Mouse (Mus musculus): ENCODE measurements around the gene Sfta2. TPM values are rescaled to one million over a fixed set of nuclear protein-coding genes. Genes with fewer than 3 reads are reported as not detected.

The Sfta2 gene
- polyA plus RNA-seq (2014; fragmentation: Nextera tagmentation; extraction: Ambion mirVana) = not detected in 2 replicates

DNA sequence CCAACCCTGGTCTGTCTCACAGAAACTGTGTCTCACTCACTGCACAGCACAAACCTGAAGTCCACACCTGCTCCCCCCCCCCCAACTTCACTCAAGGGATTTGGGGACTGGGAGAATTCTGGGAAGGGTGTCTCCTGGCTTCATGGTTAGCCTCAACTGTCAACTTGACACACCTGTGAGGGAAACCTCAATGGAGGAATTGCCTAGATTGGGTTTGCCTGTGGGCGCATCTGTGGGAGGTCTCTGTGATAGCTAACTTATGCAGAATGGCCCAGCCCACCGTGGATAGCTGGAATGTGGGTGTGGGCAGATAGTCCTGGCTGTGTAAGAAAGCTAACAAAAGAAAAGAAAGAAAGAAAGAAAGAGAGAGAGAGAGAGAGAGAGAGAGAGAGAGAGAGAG, at the start of gene Sfta2:
Gene Sfta2, plus strand, starts transcription at position 301 of the 400 bp plus-strand sequence.
- WGBS = 59% methylated on average over 2 of the region's 2 CpGs
- H3K9me3 ChIP-seq (ENCODE audit: control insufficient read depth, low read length) = no peaks in the 10 kb centered on the region
- H3K36me3 ChIP-seq (ENCODE audit: control insufficient read depth, insufficient read depth, low read length) = no peaks in the 10 kb centered on the region
- H3K9ac ChIP-seq (ENCODE audit: low read length) = no peak within 1 kb of the TSS
- DNase-seq (ENCODE audit: low spot score) (no peak), ATAC-seq (replicated peaks; ENCODE audit: low FRiP score) (no peak)
- H3K27ac ChIP-seq (ENCODE audit: low read depth, low read length) = no peak within 1 kb of the TSS
- H3K4me1 ChIP-seq (replicated peaks; ENCODE audit: control insufficient read depth, insufficient read depth, low read length) = no peaks in the 10 kb centered on the region
- H3K4me2 ChIP-seq (ENCODE audit: low read depth, low read length, severe bottlenecking) = no peak within 1 kb of the TSS
- H3K4me3 ChIP-seq (ENCODE audit: low read depth, low read length) = no peak within 1 kb of the TSS
- no peaks in the 10 kb centered on the region for H3K27me3 ChIP-seq (ENCODE audit: control insufficient read depth, insufficient read depth, low read length)

DNA sequence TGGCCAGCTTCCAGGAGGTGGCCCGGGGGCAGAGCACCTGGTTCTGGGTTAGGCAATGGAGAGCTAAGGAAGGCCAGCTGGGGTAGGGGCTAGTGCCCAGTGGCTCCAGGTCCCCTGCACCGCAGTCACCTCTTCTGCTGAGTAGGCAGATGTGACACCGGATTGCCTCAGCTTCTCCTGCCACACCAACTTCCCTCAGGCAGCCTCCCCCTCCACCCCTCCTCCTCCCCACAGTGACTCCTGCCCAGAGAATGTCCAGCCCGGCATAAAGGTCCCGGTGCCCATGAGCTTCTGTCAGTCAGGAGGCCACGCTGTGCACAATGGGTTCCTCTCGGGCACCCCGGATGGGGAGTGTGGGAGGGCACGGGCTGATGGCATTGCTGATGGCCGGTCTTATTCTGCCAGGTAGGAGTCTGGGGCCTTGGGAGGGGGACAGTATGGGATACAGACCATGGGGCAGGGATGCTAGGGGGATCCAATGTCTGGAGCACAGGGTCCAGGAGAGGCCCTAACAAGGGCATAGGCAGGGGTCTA, 49.4 kb upstream of the Sfta2 start, which contains the start of gene Cdsn:
Gene Cdsn, plus strand, starts transcription at position 248 of the 534 bp plus-strand sequence.
- WGBS = 78% methylated on average over 8 of the region's 10 CpGs
- H3K27me3 ChIP-seq (ENCODE audit: control insufficient read depth, insufficient read depth, low read length) = no peaks in the 10 kb centered on the region
- no peak within 1 kb of the TSS for H3K4me2 ChIP-seq (ENCODE audit: low read depth, low read length, severe bottlenecking)
- no peak within 1 kb of the TSS for H3K27ac ChIP-seq (ENCODE audit: low read depth, low read length)
- H3K4me3 ChIP-seq (ENCODE audit: low read depth, low read length) = no peak within 1 kb of the TSS
- no peaks in the 10 kb centered on the region for H3K36me3 ChIP-seq (ENCODE audit: control insufficient read depth, insufficient read depth, low read length)
- ATAC-seq (replicated peaks; ENCODE audit: low FRiP score) (no peak), DNase-seq (ENCODE audit: low spot score) (no peak)
- H3K9ac ChIP-seq (ENCODE audit: low read length) = no peak within 1 kb of the TSS
- no peaks in the 10 kb centered on the region for H3K4me1 ChIP-seq (replicated peaks; ENCODE audit: control insufficient read depth, insufficient read depth, low read length)
- H3K9me3 ChIP-seq (ENCODE audit: control insufficient read depth, low read length) = no peaks in the 10 kb centered on the region

DNA sequence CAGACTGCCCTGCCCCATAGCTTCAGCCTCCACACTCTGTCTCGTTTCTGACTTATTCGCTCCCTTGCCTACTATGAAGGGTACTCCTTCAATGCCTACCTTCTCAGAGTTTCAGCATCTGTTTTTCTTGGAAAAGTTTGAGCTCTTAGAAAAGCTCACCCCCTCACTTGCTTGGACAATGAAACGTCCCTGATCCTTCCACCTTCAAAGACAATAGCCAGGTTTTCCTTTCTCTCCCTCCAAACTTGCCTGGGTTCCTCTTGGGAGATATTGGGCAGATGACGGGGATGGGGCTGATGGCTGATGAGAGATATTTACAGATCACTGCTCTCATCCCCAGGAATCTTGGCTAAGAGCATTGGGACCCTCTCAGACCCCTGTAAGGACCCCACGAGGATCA, 47.0 kb upstream of the Sfta2 start:
- H3K27me3 ChIP-seq (ENCODE audit: control insufficient read depth, insufficient read depth, low read length) = no peaks in the 10 kb centered on the region
- no peaks in the 10 kb centered on the region for H3K4me1 ChIP-seq (replicated peaks; ENCODE audit: control insufficient read depth, insufficient read depth, low read length)
- H3K36me3 ChIP-seq (ENCODE audit: control insufficient read depth, insufficient read depth, low read length) = no peaks in the 10 kb centered on the region
- 78% methylated on average over 5 of the region's 5 CpGs for WGBS
- no peak overlapping the region for H3K4me2 ChIP-seq (ENCODE audit: low read depth, low read length, severe bottlenecking)
- ATAC-seq (replicated peaks; ENCODE audit: low FRiP score) = no peak
- H3K4me3 ChIP-seq (ENCODE audit: low read depth, low read length) = no peak overlapping the region
- no peak for DNase-seq (ENCODE audit: low spot score)
- H3K9me3 ChIP-seq (ENCODE audit: control insufficient read depth, low read length) = no peaks in the 10 kb centered on the region
- H3K9ac ChIP-seq (ENCODE audit: low read length) = no peak overlapping the region
- no peak overlapping the region for H3K27ac ChIP-seq (ENCODE audit: low read depth, low read length)

DNA sequence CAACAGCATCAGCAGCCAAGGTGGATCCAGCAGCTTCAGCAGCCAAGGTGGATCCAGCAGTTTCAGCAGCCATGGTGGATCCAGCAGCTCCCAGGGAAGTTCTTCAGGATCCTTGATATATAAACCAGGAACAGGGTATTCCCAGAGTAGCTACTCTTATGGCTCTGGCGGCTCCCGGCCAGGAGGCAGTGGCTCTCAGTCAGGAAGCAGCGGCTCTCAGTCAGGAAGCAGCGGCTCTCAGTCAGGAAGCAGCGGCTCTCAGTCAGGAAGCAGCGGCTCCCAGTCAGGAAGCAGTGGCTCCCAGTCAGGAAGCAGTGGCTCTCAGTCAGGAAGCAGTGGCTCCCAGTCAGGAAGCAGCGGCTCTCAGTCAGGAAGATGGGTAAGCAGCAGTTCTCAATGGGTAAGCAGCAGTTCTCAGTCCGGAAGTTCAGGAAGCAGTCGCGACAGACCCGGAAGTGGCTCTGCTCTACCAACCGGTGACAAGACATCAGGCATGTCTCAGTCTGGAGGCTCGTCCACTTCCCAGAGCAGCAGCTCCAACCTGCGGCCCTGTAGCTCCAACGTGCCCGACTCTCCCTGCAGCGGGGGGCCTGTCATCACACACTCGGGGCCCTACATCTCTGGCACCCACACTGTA, 46.5 kb upstream of the Sfta2 start:
- 91% methylated on average over 18 of the region's 18 CpGs for WGBS

DNA sequence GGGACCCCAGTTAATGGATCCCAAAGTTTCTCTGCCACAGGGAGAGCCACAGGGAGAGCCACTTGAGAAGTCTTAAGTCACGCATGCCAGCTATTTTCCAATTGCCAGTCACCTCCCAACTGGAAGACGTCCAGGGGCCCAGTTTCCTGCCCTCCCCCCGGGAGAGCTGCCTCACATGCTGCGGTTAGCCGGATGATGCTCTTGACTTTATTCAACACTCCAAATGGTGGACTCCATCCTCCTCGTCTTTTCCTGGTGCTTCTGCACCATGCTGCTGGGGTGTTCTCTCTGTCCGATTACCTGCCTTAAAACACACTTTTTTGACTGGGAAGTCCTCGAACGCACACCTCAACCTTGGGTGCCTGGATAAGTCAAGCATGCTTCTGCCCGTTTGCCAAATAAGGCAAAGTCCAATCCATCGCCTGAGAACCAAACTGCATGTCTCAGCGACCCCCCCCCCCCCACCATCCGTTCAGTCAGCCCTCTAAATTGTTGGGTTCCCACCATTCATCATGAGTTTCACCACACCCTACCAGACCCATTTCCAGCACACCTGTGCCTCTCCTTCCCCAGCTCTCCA, 45.1 kb upstream of the Sfta2 start:
- 96% methylated on average over 12 of the region's 13 CpGs for WGBS
- Histone ChIP-seq H3K9ac (ENCODE audit: low read length) (no peak overlapping the region), H3K4me1 (replicated peaks; ENCODE audit: control insufficient read depth, insufficient read depth, low read length) (no peaks in the 10 kb centered on the region), H3K9me3 (ENCODE audit: control insufficient read depth, low read length) (no peaks in the 10 kb centered on the region), H3K27ac (ENCODE audit: low read depth, low read length) (no peak overlapping the region), H3K4me2 (ENCODE audit: low read depth, low read length, severe bottlenecking) (no peak overlapping the region), H3K4me3 (ENCODE audit: low read depth, low read length) (no peak overlapping the region), H3K36me3 (ENCODE audit: control insufficient read depth, insufficient read depth, low read length) (no peaks in the 10 kb centered on the region), H3K27me3 (ENCODE audit: control insufficient read depth, insufficient read depth, low read length) (no peaks in the 10 kb centered on the region)
- DNase-seq (ENCODE audit: low spot score) (no peak), ATAC-seq (replicated peaks; ENCODE audit: low FRiP score) (no peak)

More for the DNA sequence above, 46.5 kb upstream of the Sfta2 start:
- Histone ChIP-seq H3K27ac (ENCODE audit: low read depth, low read length) (no peak overlapping the region), H3K9me3 (ENCODE audit: control insufficient read depth, low read length) (no peaks in the 10 kb centered on the region), H3K36me3 (ENCODE audit: control insufficient read depth, insufficient read depth, low read length) (no peaks in the 10 kb centered on the region), H3K27me3 (ENCODE audit: control insufficient read depth, insufficient read depth, low read length) (no peaks in the 10 kb centered on the region), H3K4me2 (ENCODE audit: low read depth, low read length, severe bottlenecking) (no peak overlapping the region), H3K9ac (ENCODE audit: low read length) (no peak overlapping the region), H3K4me1 (replicated peaks; ENCODE audit: control insufficient read depth, insufficient read depth, low read length) (no peaks in the 10 kb centered on the region), H3K4me3 (ENCODE audit: low read depth, low read length) (no peak overlapping the region)
- ATAC-seq (replicated peaks; ENCODE audit: low FRiP score) = no peak
- DNase-seq (ENCODE audit: low spot score) = no peak

DNA sequence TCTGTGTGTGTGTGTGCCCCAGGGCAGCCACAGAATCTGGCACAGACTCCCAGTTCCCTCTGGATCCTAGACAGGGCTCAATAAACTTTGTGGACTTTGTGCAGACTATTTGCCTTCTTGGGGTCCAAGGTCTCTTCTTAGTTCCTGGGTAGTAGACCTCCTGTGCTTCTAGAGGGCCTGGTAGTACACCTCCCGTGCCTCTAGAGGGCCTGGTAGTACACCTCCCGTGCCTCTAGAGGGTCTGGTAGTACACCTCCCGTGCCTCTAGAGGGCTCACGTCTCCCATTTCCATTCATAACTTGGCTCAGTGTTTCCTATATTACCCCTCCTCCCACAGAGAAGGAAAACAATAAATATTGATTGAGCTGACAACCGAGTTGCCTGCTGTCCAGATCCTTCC, 44.5 kb upstream of the Sfta2 start:
- WGBS = 37% methylated on average over 5 of the region's 5 CpGs
- no peaks in the 10 kb centered on the region for H3K9me3 ChIP-seq (ENCODE audit: control insufficient read depth, low read length)
- H3K4me2 ChIP-seq (ENCODE audit: low read depth, low read length, severe bottlenecking) = no peak overlapping the region
- H3K27me3 ChIP-seq (ENCODE audit: control insufficient read depth, insufficient read depth, low read length) = no peaks in the 10 kb centered on the region
- H3K27ac ChIP-seq (ENCODE audit: low read depth, low read length) = no peak overlapping the region
- H3K9ac ChIP-seq (ENCODE audit: low read length) = no peak overlapping the region
- H3K4me1 ChIP-seq (replicated peaks; ENCODE audit: control insufficient read depth, insufficient read depth, low read length) = no peaks in the 10 kb centered on the region
- no peak overlapping the region for H3K4me3 ChIP-seq (ENCODE audit: low read depth, low read length)
- DNase-seq (ENCODE audit: low spot score) (no peak), ATAC-seq (replicated peaks; ENCODE audit: low FRiP score) (no peak)
- H3K36me3 ChIP-seq (ENCODE audit: control insufficient read depth, insufficient read depth, low read length) = no peaks in the 10 kb centered on the region

DNA sequence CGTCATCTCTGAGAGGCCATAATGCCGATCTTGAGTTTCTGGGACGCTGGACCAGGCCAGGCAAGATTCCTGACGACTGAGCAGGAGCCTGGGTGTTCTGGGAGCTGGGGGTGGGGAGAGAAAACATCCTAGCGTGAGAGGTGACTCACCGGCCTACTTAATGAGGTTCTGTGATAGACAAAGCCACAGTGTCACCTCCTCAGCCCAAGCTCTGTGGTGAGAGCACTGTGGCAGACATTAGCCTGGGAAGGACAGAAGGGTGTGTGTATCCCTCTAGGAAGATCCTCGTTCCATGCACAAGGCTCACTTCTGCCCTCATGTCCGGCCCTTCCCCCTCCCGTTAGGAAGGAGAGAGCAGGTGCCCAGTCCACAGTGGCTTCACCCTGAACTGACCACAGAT, 44.0 kb upstream of the Sfta2 start:
- no peaks in the 10 kb centered on the region for H3K27me3 ChIP-seq (ENCODE audit: control insufficient read depth, insufficient read depth, low read length)
- ATAC-seq (replicated peaks; ENCODE audit: low FRiP score) (no peak), DNase-seq (ENCODE audit: low spot score) (no peak)
- no peak overlapping the region for H3K4me3 ChIP-seq (ENCODE audit: low read depth, low read length)
- H3K9ac ChIP-seq (ENCODE audit: low read length) = no peak overlapping the region
- WGBS = 81% methylated on average over 9 of the region's 9 CpGs
- H3K9me3 ChIP-seq (ENCODE audit: control insufficient read depth, low read length) = no peaks in the 10 kb centered on the region
- H3K36me3 ChIP-seq (ENCODE audit: control insufficient read depth, insufficient read depth, low read length) = no peaks in the 10 kb centered on the region
- no peak overlapping the region for H3K27ac ChIP-seq (ENCODE audit: low read depth, low read length)
- no peak overlapping the region for H3K4me2 ChIP-seq (ENCODE audit: low read depth, low read length, severe bottlenecking)
- no peaks in the 10 kb centered on the region for H3K4me1 ChIP-seq (replicated peaks; ENCODE audit: control insufficient read depth, insufficient read depth, low read length)

DNA sequence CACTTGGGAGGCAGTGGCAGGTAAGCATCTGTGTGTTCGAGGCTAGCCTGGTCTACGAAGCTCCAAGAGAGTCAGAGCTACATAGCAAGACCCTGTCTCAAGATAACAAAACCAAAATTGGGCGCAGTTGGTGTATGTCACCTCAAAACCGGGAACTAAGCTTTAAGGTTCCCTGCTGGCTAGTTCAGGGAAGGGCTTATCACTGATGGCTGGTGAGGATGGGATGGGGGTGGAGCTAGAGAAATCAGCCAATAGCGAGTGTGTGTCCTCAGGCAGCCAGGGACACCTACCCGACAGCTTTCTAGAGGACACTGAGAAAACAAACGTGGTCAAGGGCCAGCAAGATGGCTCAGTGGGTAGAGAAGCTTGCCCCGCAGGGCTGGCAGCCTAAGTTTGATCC, 43.1 kb upstream of the Sfta2 start:
- no peak overlapping the region for H3K27ac ChIP-seq (ENCODE audit: low read depth, low read length)
- WGBS = 64% methylated on average over 8 of the region's 8 CpGs
- no peak overlapping the region for H3K4me3 ChIP-seq (ENCODE audit: low read depth, low read length)
- DNase-seq (ENCODE audit: low spot score) = no peak
- H3K9ac ChIP-seq (ENCODE audit: low read length) = no peak overlapping the region
- ATAC-seq (replicated peaks; ENCODE audit: low FRiP score) = no peak
- H3K4me2 ChIP-seq (ENCODE audit: low read depth, low read length, severe bottlenecking) = no peak overlapping the region
- no peaks in the 10 kb centered on the region for H3K4me1 ChIP-seq (replicated peaks; ENCODE audit: control insufficient read depth, insufficient read depth, low read length)
- no peaks in the 10 kb centered on the region for H3K27me3 ChIP-seq (ENCODE audit: control insufficient read depth, insufficient read depth, low read length)
- H3K36me3 ChIP-seq (ENCODE audit: control insufficient read depth, insufficient read depth, low read length) = no peaks in the 10 kb centered on the region
- H3K9me3 ChIP-seq (ENCODE audit: control insufficient read depth, low read length) = no peaks in the 10 kb centered on the region

DNA sequence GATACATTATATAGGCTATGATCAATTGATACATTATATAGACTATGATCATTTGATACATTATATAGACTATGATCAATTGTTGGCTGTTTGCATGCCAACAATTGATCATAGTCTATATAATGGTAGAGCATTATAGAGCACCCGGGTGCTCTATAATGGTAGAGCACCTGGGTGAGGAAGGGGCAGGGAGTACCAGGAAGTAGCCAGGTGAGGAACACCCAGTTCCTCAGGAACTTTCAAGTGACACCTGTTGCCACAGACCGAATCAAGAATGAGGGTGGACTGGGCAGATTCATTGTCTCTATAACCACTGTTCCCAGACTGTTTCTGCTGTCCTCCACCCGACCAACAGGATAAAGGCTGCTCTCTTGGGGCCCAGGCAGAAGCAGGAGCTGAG, 34.2 kb upstream of the Sfta2 start, which contains the start of gene 2300002M23Rik:
Gene 2300002M23Rik, plus strand, starts transcription at position 301 of the 400 bp plus-strand sequence.
- no peak within 1 kb of the TSS for H3K27ac ChIP-seq (ENCODE audit: low read depth, low read length)
- H3K27me3 ChIP-seq (ENCODE audit: control insufficient read depth, insufficient read depth, low read length) = peaks cover 11% of the 10 kb centered on the region; the same call in 1 of the 2 replicates
- DNase-seq (ENCODE audit: low spot score) (no peak), ATAC-seq (replicated peaks; ENCODE audit: low FRiP score) (no peak)
- H3K4me2 ChIP-seq (ENCODE audit: low read depth, low read length, severe bottlenecking) = no peak within 1 kb of the TSS
- no peak within 1 kb of the TSS for H3K9ac ChIP-seq (ENCODE audit: low read length)
- no peak within 1 kb of the TSS for H3K4me3 ChIP-seq (ENCODE audit: low read depth, low read length)
- 54% methylated on average over 3 of the region's 3 CpGs for WGBS
- H3K4me1 ChIP-seq (replicated peaks; ENCODE audit: control insufficient read depth, insufficient read depth, low read length) = peaks cover 7% of the 10 kb centered on the region; the same call in 1 of the 2 replicates
- no peaks in the 10 kb centered on the region for H3K9me3 ChIP-seq (ENCODE audit: control insufficient read depth, low read length)
- H3K36me3 ChIP-seq (ENCODE audit: control insufficient read depth, insufficient read depth, low read length) = no peaks in the 10 kb centered on the region

Data from forebrain, embryonic 11.5 days (tissue).